Mouse (Mus musculus): ENCODE results near the gene Nrg3.

Nrg3 gene

DNA sequence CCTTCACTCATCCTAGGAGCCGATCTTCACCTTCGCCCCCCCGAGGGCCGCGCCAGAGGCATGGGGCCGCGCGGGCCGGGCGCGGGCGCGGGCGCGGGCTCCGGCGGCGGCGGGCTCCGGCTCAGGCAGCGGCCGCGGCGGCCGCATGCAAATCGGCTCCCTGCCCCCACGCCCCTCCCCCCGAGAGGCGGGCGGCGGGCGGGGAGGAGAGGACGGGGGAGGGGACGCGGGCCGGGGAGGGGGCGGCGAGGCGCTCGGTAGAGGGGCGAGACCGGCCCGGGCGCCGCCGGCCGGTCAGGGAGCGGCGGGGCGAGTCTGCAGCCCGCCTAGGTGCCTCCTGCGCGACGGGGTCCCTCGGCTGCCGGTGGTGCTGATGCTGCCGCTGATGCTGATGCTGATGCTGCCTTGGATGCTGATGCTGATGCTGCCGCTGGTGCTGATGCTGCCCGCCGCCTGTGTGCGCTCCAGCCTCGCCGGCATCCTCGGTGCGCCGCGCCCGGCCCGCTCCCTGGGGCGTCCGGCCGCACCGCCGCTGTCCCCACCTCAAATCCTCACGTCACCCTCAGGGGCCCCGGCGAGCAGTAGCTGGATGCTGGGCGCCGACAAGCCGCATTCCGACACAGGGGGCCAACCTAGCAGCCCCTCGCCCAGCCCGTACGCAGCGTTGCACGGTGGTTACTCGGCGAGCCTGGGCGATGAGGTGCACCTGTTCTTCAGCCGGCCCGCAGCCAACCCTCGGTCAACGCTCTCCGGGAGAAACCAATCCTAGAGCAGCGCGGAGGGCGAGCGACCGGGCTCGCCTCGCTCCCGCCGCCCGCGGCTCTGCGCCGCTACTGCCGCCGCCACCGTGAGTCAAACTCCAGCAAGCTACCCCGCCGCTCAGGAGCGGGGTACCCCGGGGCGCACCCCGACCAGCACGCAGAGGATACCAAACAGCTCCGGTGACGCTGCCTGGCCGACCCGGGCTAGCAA is at the start of gene Nrg3:
Nrg3 (minus strand) TSS at position 299 of the 972 bp plus-strand sequence.
- DNase-seq (ENCODE audit: low spot score in 2 of 2): no peak

DNA sequence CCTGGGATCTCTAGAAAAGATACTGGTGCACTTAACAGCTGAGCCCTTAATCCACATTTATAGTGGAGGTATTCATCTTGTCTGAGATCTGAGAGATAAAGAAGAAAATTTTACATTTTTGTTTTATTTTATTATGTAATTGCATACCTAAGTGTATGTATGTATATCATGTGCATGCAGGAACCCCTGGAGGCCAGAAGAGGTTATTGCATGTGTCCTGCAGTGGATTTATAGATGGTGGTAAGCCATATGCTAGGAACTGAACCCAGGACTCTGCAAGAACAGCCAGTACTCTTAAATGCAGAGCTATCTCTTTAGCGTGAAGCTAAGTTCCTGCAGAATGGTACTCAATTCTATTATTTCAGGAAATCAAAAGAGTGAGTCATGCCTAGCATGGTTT is 36.1 kb upstream of the Nrg3 start:
- DNase-seq (ENCODE audit: low spot score in 2 of 2): no peak

DNA sequence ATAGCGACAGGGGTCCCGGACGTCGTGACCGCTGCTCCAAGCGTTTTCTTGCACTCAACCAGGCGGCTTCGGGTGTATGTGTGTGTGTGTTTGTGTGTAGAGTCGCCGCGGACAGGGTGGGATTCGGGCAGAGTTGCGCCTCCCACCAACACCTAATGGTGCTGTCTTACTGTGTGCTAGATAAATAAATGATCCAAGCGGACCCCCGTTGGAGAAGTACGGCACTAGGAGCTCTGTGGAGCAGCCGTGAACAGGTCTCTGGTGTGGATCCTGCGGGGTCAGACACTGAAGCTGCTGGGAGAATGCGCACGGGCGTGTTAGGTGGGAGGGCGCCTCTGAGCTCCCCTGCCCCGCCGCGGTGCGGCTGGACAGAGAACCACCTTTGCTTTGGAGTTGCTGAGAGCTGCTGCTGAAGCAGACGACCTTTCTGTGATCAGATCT is 903 bp upstream of the Nrg3 start:
- DNase-seq (ENCODE audit: low spot score in 2 of 2): no peak

DNA sequence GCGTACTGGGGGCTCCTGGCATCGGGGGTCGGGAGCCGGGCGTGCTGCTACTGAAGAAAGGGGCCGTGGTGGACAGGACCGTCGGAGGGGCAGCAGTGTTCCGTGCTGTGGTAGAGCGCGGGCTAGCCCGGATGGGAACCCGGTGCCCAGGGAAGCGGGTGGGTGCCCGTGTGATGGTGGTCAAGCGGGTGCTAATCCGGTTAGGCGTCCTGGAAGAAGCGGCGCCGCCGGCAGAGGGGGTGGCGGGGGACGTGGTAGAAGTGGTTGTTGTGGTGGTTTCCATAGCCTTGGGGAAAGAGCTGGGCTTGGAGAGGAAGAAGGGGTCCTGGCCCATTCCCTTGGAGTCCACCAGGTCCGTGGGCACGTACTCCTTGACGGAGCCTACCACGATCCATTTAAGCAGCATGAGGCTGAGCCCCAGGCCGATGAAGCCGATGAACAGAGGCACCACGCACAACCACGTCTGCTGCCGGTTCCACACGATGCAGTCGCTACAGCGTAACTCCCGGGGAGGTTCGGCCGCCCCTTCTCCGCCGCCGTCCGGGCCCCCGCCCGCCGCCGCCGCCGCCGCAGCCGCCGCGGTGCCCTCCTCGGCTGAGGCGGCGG is 639 bp downstream of the Nrg3 start:
- no peak for DNase-seq (ENCODE audit: low spot score in 2 of 2)

DNA sequence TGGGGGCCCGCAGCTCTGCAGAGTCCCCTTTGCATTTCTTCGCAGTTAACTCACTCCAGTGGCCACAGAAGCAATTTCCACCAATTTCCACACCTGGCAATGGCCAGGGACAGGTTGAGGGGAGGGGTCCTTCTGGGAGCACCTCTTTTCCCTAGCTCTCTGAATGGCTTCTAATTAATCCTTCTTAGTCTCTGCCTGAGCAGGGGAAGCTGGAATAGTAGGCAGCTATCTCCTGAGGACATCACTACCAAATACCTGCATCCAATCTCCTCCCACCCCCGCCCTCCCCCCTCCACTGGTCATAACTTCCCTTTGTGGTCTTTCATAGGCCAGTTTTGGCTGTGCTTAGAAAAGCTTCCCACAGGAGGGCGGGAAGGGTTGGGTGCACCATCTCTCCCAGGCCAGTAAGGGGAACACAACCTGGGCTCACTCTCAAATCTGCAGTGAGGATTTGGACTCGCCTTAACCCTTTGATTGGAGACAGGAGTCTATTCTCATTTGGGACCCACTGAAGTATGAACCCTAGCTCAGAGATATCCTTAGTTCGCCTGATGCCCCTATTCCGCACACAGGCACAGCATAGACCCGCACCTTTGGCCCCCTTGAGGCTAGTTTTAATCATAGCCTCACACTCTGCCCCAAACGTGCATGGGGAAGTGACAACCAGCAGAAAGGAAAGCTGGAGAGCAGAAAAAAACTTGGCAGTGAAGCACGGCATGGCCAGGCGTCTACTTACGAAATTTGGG is 1.5 kb downstream of the Nrg3 start:
- no peak for DNase-seq (ENCODE audit: low spot score in 2 of 2)

DNA sequence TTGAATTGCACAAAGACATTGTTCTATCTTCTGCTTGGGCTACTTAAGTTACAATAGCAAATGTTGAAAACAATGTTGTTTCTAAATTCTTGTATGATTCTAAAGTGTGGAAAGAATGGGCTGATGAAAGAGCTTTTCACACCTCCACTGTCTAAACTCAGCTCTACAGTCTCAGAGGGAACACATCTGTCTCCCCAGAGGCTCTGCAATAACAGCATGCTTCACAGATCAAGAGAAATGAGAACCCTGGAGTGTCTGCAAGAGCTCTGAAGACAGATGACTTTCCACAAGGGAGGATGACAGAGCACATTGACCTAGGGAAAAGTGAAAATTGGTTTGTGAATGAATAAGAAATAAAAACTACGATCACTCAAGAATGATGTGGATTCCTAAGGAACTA is 27.4 kb downstream of the Nrg3 start:
- no peak for DNase-seq (ENCODE audit: low spot score in 2 of 2)

DNA sequence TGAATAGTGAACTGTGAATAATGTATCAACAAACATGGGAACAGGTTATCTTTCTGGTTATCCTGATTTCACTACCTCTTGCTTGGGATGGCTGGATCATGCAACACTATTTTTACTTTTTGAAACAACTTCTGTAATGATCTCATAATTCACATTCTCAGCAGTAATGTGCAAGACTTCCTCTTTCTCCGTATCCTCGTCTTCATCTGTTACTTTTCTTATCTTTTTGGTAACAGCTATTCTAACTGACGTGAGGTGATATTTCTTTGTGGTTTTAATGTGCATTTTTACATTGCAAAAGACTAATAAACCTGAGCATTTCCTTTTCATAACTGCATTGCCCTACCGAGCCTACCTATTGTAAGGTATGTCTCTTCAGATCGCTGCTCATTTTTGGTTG is 44.4 kb downstream of the Nrg3 start:
- no peak for DNase-seq (ENCODE audit: low spot score in 2 of 2)

- no peak for DNase-seq (ENCODE audit: low spot score in 2 of 2)
These were observed 51.0 kb downstream of the Nrg3 start for GRCm38 (mm10) chr14:39421874-39422273.

GRCm38 (mm10) chr14:39413270-39413669 is 59.6 kb downstream of the Nrg3 start:
- no peak for DNase-seq (ENCODE audit: low spot score in 2 of 2)

DNA sequence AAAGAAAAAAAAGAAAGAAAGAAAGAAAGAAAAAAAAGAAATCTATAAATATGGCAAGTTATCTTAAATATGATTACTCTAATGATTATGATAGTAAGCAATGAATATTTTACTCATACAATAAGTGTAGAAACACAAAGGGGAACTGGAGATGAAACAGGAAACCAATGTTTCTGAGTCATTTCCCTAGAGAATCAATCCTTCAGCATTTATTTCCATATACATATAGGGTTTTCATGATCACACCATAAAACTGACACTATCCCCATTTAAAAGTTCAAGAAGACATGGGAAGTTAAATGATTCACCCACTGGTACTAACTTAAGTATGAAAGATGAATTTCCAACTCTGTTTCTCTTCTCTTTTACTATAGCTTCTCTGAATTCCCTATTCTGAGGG is 86.0 kb downstream of the Nrg3 start:
- no peak for DNase-seq (ENCODE audit: low spot score in 2 of 2)

DNA sequence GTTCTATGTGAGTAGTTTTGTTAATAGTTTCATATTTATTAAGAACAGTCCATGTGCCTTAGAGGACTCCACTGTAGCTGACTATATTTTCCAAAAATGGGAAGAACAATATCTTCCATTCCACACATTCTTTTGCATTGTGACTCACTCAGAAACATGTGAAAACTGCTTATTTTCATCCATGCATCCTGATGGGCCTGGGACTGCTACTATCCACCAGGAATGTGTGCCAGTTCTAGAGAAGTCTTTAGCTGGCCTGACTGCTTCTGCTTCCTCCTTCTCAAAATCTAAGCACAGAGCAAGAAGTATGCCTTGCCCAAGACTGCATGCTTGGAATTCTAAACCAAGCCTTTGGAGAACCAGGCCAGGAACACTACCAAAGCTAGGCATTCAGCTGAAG is 91.6 kb downstream of the Nrg3 start:
- DNase-seq (ENCODE audit: low spot score in 2 of 2): no peak

DNA sequence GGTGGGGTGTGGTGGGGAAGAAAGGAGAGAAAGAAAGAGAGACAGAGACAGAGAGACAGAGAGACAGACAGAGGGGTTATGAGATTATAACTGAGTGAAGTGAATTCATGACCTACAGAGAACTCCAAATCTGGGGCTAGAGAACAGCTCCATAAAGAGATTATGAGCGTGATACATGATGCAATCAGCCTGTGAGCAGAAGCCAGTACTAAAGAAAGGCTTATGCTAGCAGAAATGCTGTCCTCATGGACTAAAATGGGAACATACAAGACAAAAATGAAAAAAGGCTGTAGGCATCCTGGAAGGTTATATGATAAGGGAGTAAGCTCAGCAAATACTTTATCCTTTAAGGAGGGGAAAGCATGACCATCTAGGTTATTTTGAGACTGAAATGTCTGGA is 99.7 kb downstream of the Nrg3 start:
- DNase-seq (ENCODE audit: low spot score in 2 of 2): no peak

DNA sequence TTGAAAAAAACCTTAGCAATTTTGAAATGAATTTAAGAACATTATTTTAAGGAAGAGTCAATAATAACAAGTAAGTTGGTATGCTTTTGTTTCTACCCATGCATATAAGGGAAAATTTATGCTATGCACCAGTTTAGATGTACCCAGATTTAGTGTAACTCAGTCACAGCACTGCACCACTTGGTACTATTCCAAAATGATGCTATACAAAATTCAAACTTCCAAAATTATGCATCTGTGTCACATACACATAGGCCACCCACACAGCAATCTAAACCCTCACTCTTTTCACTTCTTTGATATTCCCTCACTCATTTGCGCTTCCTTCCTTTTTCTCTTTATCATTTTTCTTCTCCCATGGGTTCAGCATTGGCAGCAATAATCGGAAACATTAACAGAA is 116.6 kb downstream of the Nrg3 start:
- no peak for DNase-seq (ENCODE audit: low spot score in 2 of 2)

DNA sequence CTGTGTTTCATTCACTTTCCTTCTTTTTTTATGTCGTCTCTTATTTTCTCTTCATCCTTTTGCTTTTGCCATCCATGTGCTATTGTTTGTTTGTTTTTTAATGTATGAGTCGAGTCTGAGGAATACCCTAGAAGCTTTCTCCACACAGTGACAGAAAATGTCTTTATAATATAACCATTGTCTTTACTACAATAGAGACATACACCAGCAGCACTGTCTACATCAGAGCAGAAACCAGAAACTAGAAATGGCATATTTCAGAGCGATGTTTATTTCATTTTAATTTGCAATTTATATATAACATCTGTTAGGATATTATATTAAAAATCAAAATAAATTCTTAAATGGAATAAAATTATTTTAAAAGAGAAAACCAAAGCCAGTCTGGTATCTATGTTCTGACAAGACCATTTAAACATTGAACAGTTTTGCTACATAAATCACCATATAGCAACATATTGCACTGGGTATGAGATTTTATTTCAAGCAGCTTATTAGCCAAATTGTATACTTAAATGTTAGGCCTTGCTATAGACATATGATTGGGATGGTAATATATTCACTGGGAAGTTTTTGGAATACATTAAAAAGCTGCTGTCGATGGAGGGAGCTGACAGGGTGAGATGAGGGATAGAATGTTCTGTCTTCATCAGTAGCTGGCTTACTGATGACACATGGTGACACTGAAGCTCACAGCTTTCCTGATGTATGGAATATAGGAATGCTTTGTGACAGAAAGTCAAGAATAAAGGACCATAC is 120.7 kb downstream of the Nrg3 start:
- DNase-seq (ENCODE audit: low spot score in 2 of 2): no peak

DNA sequence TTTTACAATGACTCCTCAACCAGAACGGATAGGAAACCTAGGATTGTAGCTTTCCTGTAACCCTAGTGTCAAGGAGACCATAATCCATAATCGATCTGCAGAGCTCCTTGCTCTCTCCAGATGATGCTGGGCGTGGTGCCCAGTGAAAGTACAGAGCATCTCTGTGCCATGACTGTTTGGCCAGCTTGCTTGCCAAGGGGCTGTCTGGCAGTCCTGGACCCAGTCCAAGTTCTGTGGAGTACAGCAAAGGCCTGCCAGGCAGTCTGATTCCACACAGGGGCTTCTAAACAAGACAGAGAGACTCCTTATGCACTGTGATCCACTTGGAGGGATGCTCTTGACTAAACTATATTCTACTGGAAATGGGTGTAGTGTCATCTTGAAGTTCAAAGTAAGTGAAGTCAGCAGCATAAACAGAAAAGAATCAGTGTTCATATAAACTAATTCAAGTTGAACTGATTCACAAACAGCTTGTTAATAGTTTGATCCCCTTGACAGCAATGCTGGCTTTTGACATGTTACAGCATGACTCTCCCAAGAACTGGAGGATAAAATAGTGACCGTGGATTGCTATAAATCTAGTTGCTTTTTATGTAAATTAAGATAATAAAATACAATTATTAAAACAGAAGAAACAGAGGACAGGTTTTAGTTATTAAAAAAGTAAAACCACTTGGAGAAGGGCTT is 155.3 kb downstream of the Nrg3 start:
- no peak for DNase-seq (ENCODE audit: low spot score in 2 of 2)

- no peak for DNase-seq (ENCODE audit: low spot score in 2 of 2)
These were observed 158.8 kb downstream of the Nrg3 start for GRCm38 (mm10) chr14:39314111-39314510.

- DNase-seq (ENCODE audit: low spot score in 2 of 2): no peak
These were observed 207.8 kb downstream of the Nrg3 start for GRCm38 (mm10) chr14:39265121-39265520.

- no peak for DNase-seq (ENCODE audit: low spot score in 2 of 2)
These were observed 208.5 kb downstream of the Nrg3 start for GRCm38 (mm10) chr14:39264422-39264821.

DNA sequence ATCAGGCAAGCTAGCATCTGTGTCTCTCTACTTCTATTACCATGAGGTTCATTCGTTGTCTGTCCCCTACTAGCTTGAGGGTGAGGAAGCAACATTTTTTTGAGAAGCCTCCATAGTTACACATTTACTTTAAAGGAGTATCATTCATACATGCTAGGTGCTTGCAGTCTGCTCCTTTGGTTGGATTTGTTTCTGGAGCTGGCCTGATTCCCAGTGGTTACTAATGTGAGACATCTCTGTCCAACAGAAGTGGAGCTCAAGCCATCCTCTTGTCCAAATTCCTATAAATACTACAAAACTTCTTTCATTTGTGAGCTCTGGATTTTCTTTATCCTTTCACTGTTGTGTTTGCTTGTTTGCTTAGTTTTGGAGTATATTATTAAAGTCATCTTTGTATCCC is 211.9 kb downstream of the Nrg3 start:
- DNase-seq (ENCODE audit: low spot score in 2 of 2): no peak

- DNase-seq (ENCODE audit: low spot score in 2 of 2): no peak
These were observed 217.5 kb downstream of the Nrg3 start for GRCm38 (mm10) chr14:39255391-39255790.

- no peak for DNase-seq (ENCODE audit: low spot score in 2 of 2)
These were observed 232.6 kb downstream of the Nrg3 start for GRCm38 (mm10) chr14:39240267-39240666.
